Mouse (Mus musculus) kidney, embryonic 15.5 days (tissue): ENCODE results near the gene Ufc1. TPM values are rescaled to one million over a fixed set of nuclear protein-coding genes. Genes with fewer than 3 reads are reported as not detected.

ENCODE experiments used
- ATAC-seq: fragments of 200-750 bp; cut with Nextera tagmentation; replicated peaks from 2 replicates; pipeline ENCODE4 v1.8.0; 2017; ENCODE audit warnings: moderate TSS enrichment; ENCODE audit not compliant: low FRiP score
- H3K27ac ChIP-seq: fragments of 300-500 bp; sonication (generic); 2 replicates; pipeline ENCODE4 v1.5.1; 2015; ENCODE audit warnings: mild to moderate bottlenecking, inconsistent platforms
- H3K27me3 ChIP-seq: fragments of 300-500 bp; sonication (generic); 2 replicates; pipeline ENCODE4 v1.6.1; 2015; ENCODE audit warnings: inconsistent platforms
- H3K36me3 ChIP-seq: fragments of 300-500 bp; sonication (generic); 2 replicates; pipeline ENCODE4 v1.6.1; 2015; ENCODE audit warnings: inconsistent platforms
- H3K4me1 ChIP-seq: fragments of 300-500 bp; sonication (generic); 2 replicates; pipeline ENCODE4 v1.6.1; 2015; ENCODE audit warnings: inconsistent platforms
- H3K4me2 ChIP-seq: fragments of 300-500 bp; sonication (generic); 2 replicates; pipeline ENCODE4 v1.6.1; 2015; ENCODE audit warnings: moderate library complexity, mild to moderate bottlenecking, inconsistent platforms
- H3K4me3 ChIP-seq: fragments of 300-500 bp; sonication (generic); replicated peaks from 2 replicates; pipeline ENCODE4 v1.5.1; 2015; ENCODE audit warnings: mild to moderate bottlenecking, inconsistent platforms
- H3K9ac ChIP-seq: fragments of 300-500 bp; sonication (generic); 2 replicates; pipeline ENCODE4 v1.6.1; 2015; ENCODE audit warnings: mild to moderate bottlenecking, inconsistent platforms
- H3K9me3 ChIP-seq: fragments of 300-500 bp; sonication (generic); replicated peaks from 2 replicates; pipeline ENCODE4 v1.6.1; 2016; ENCODE audit warnings: inconsistent platforms
- WGBS: fragments of 180-500 bp; shearing (Covaris S2); methylation state at CpG from one replicate; pipeline ENCODE4 v1.1.7; 2015; ENCODE audit warnings: mixed read lengths; 5-methylcytosine and 5-hydroxymethylcytosine counted together
- polyA plus RNA-seq: library from polyadenylated mRNA; unstranded; fragments of >200 nt; fragmentation: Nextera tagmentation; extraction: Ambion mirVana; gene quantifications from 2 replicates; pipeline ENCODE4 v1.2.1, GENCODE M21; 2015

Ufc1 gene
- polyA plus RNA-seq, 1 experiment from 2014 or later, result 106 TPM

GRCm38 (mm10) chr1:171263666-171264461 lies 31.0 kb downstream of the Ufc1 start:
- Histone ChIP-seq H3K27me3 (no peaks in the 10 kb centered on the region), H3K4me3 (no peak overlapping the region), H3K4me1 (peaks cover 27% of the 10 kb centered on the region), H3K4me2 (peak overlapping the region; percentile 50; the same call in 1 of the 2 replicates), H3K36me3 (peaks cover 8% of the 10 kb centered on the region), H3K9ac (no peak overlapping the region), H3K27ac (peak overlapping the region; percentile 90), H3K9me3 (no peaks in the 10 kb centered on the region)
- 78% methylated on average over 3 of the region's 3 CpGs for WGBS
- ATAC-seq, result no peak

DNA sequence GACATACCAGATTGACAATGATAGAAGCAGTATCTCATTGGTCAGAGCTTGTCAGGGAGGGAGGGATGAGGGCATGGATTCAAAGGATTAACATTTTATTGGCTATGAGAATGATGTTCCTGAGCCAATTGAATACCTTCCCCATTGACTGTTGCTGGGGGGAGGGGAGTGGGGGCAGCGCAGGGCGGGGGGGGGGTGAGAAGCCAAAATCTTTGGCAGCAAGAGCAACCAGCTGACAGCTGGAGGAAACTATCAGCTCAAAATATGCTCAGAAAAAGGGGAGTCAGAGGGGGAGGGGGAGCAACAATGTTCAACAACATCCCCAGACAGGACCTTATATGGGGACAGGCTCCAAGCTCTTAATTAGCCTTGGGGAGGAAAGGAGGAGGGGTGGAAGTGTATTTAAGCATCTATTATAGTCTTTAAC lies 31.6 kb downstream of the Ufc1 start:
- H3K9me3 ChIP-seq, result no peaks in the 10 kb centered on the region
- 11% methylated on average over 2 of the region's 2 CpGs for WGBS
- peak overlapping the region; percentile 50 for H3K4me2 ChIP-seq
- peak overlapping the region; percentile 95 for H3K27ac ChIP-seq
- peak overlapping the region; percentile 18; the same call in 1 of the 2 replicates for H3K4me3 ChIP-seq
- no peaks in the 10 kb centered on the region for H3K27me3 ChIP-seq
- no peak overlapping the region for H3K9ac ChIP-seq
- H3K4me1 ChIP-seq, result peaks cover 27% of the 10 kb centered on the region
- peak; percentile 85 for ATAC-seq
- H3K36me3 ChIP-seq, result peaks cover 13% of the 10 kb centered on the region

GRCm38 (mm10) chr1:171262594-171263130 lies 32.2 kb downstream of the Ufc1 start:
- Histone ChIP-seq H3K4me1 (peaks cover 27% of the 10 kb centered on the region), H3K27ac (peak overlapping the region; percentile 95), H3K4me2 (peak overlapping the region; percentile 50), H3K9ac (no peak overlapping the region), H3K9me3 (no peaks in the 10 kb centered on the region), H3K36me3 (peaks cover 19% of the 10 kb centered on the region), H3K27me3 (no peaks in the 10 kb centered on the region), H3K4me3 (peak overlapping the region; percentile 18)
- 5% methylated on average over 8 of the region's 8 CpGs for WGBS
- ATAC-seq, result peak; percentile 78

DNA sequence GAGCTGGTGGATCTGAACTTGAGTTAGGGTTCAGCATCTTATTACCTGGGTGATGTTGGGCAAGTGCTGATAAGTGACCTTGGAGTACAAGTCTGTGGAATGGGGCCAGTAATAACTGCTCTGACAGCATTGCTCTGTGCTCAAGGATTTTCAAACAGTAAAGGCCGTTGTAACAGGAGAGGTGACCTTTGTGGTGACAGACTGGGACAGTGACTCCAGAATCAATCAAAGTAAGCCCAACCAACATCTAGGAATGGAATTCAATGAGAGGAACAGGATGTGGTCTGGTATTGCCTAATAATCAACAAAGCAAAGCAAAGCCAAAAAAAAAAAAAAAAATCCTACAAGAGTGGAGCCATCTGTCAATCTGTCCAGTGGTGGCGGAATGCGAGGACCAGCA lies 34.5 kb downstream of the Ufc1 start:
- Histone ChIP-seq H3K9me3 (no peaks in the 10 kb centered on the region), H3K4me2 (no peak overlapping the region), H3K27ac (no peak overlapping the region), H3K36me3 (peaks cover 36% of the 10 kb centered on the region), H3K27me3 (no peaks in the 10 kb centered on the region), H3K4me3 (no peak overlapping the region), H3K4me1 (peaks cover 27% of the 10 kb centered on the region), H3K9ac (no peak overlapping the region)
- no peak for ATAC-seq
- WGBS, result 44% methylated on average over 3 of the region's 3 CpGs

- Histone ChIP-seq H3K9ac (no peak overlapping the region), H3K4me2 (no peak overlapping the region), H3K4me1 (peaks cover 27% of the 10 kb centered on the region), H3K4me3 (no peak overlapping the region), H3K27ac (no peak overlapping the region), H3K9me3 (no peaks in the 10 kb centered on the region), H3K27me3 (no peaks in the 10 kb centered on the region), H3K36me3 (peaks cover 47% of the 10 kb centered on the region)
- no peak for ATAC-seq
- WGBS, result 84% methylated on average over 17 of the region's 17 CpGs
These were observed 35.9 kb downstream of the Ufc1 start for GRCm38 (mm10) chr1:171258921-171259320.

- Histone ChIP-seq H3K4me1 (peaks cover 26% of the 10 kb centered on the region), H3K27ac (no peak overlapping the region), H3K27me3 (no peaks in the 10 kb centered on the region), H3K9me3 (no peaks in the 10 kb centered on the region), H3K9ac (no peak overlapping the region), H3K36me3 (peaks cover 54% of the 10 kb centered on the region), H3K4me2 (no peak overlapping the region), H3K4me3 (no peak overlapping the region)
- no peak for ATAC-seq
- 91% methylated on average over 9 of the region's 9 CpGs for WGBS
These were observed 37.0 kb downstream of the Ufc1 start for GRCm38 (mm10) chr1:171257781-171258180.

- Histone ChIP-seq H3K4me2 (no peak overlapping the region), H3K4me1 (peaks cover 26% of the 10 kb centered on the region), H3K36me3 (peaks cover 54% of the 10 kb centered on the region), H3K27me3 (no peaks in the 10 kb centered on the region), H3K9ac (no peak overlapping the region), H3K27ac (no peak overlapping the region), H3K9me3 (no peaks in the 10 kb centered on the region), H3K4me3 (no peak overlapping the region)
- ATAC-seq, result no peak
- 70% methylated on average over 15 of the region's 15 CpGs for WGBS
These were observed 37.8 kb downstream of the Ufc1 start for GRCm38 (mm10) chr1:171256937-171257548.

- ATAC-seq, result no peak
These were observed 38.6 kb downstream of the Ufc1 start for GRCm38 (mm10) chr1:171256095-171256818.

GRCm38 (mm10) chr1:171252415-171252814 lies 42.4 kb downstream of the Ufc1 start:
- Histone ChIP-seq H3K4me1 (peaks cover 60% of the 10 kb centered on the region), H3K9ac (peak overlapping the region; percentile 48), H3K36me3 (peaks cover 32% of the 10 kb centered on the region), H3K9me3 (no peaks in the 10 kb centered on the region), H3K4me3 (peak overlapping the region; percentile 46), H3K27ac (peak overlapping the region; percentile 91), H3K27me3 (no peaks in the 10 kb centered on the region), H3K4me2 (peak overlapping the region; percentile 73)
- WGBS, result 45% methylated on average over 17 of the region's 17 CpGs
- ATAC-seq, result no peak

More at GRCm38 (mm10) chr1:171256095-171256818, 38.6 kb downstream of the Ufc1 start:
- 89% methylated on average over 24 of the region's 24 CpGs for WGBS
- Histone ChIP-seq H3K4me3 (no peak overlapping the region), H3K27ac (no peak overlapping the region), H3K4me2 (no peak overlapping the region), H3K9me3 (no peaks in the 10 kb centered on the region), H3K9ac (no peak overlapping the region), H3K36me3 (peaks cover 54% of the 10 kb centered on the region), H3K4me1 (peaks cover 31% of the 10 kb centered on the region), H3K27me3 (no peaks in the 10 kb centered on the region)

GRCm38 (mm10) chr1:171251594-171252324 lies 43.1 kb downstream of the Ufc1 start:
- Histone ChIP-seq H3K27ac (peak overlapping the region; percentile 91), H3K27me3 (no peaks in the 10 kb centered on the region), H3K9me3 (no peaks in the 10 kb centered on the region), H3K4me3 (peak overlapping the region; percentile 46), H3K9ac (peak overlapping the region; percentile 48), H3K36me3 (peaks cover 32% of the 10 kb centered on the region), H3K4me1 (peaks cover 62% of the 10 kb centered on the region), H3K4me2 (peak overlapping the region; percentile 73)
- ATAC-seq, result peak; percentile 28
- 5% methylated on average over 13 of the region's 13 CpGs for WGBS
